Mouse (Mus musculus) hindbrain, embryonic 13.5 days (tissue): ENCODE results near the gene E2f6. TPM values are rescaled to one million over a fixed set of nuclear protein-coding genes. Genes with fewer than 3 reads are reported as not detected.

Experiments used
- ATAC-seq: fragments of 200-750 bp; cut with Nextera tagmentation; 2 replicates; pipeline ENCODE4 v1.8.0; 2017; ENCODE audit warnings: moderate TSS enrichment; ENCODE audit not compliant: low FRiP score
- H3K27ac ChIP-seq: fragments of 300-500 bp; sonication (generic); 2 replicates; pipeline ENCODE4 v1.5.1; 2015; ENCODE audit warnings: inconsistent platforms, mild to moderate bottlenecking, moderate library complexity
- H3K27me3 ChIP-seq: fragments of 300-500 bp; sonication (generic); 2 replicates; pipeline ENCODE4 v1.6.1; 2015; ENCODE audit warnings: mild to moderate bottlenecking, inconsistent platforms
- H3K36me3 ChIP-seq: fragments of 300-500 bp; sonication (generic); 2 replicates; pipeline ENCODE4 v1.6.1; 2015; ENCODE audit warnings: mild to moderate bottlenecking, inconsistent platforms
- H3K4me1 ChIP-seq: fragments of 300-500 bp; sonication (generic); replicated peaks from 2 replicates; pipeline ENCODE4 v1.6.1; 2015; ENCODE audit warnings: inconsistent platforms
- H3K4me2 ChIP-seq: fragments of 300-500 bp; sonication (generic); 2 replicates; pipeline ENCODE4 v1.6.1; 2015; ENCODE audit warnings: inconsistent platforms, mild to moderate bottlenecking, moderate library complexity
- H3K4me3 ChIP-seq: fragments of 300-500 bp; sonication (generic); 2 replicates; pipeline ENCODE4 v1.5.1; 2015; ENCODE audit warnings: mild to moderate bottlenecking, inconsistent platforms
- H3K9ac ChIP-seq: fragments of 300-500 bp; sonication (generic); 2 replicates; pipeline ENCODE4 v1.6.1; 2015; ENCODE audit warnings: mild to moderate bottlenecking, inconsistent platforms
- H3K9me3 ChIP-seq: fragments of 300-500 bp; sonication (generic); 2 replicates; pipeline ENCODE4 v1.6.1; 2016; ENCODE audit warnings: inconsistent platforms
- WGBS: fragments of 180-500 bp; shearing (Covaris S2); methylation state at CpG from one replicate; pipeline ENCODE4 v1.1.7; 2015; 5-methylcytosine and 5-hydroxymethylcytosine counted together
- polyA plus RNA-seq: library from polyadenylated mRNA; unstranded; fragments of >200 nt; fragmentation: Nextera tagmentation; extraction: Ambion mirVana; gene quantifications from 2 replicates; pipeline ENCODE4 v1.2.1, GENCODE M21; 2015

Gene E2f6
- polyA plus RNA-seq, 1 experiment from 2014 or later, result 37.5 TPM

DNA sequence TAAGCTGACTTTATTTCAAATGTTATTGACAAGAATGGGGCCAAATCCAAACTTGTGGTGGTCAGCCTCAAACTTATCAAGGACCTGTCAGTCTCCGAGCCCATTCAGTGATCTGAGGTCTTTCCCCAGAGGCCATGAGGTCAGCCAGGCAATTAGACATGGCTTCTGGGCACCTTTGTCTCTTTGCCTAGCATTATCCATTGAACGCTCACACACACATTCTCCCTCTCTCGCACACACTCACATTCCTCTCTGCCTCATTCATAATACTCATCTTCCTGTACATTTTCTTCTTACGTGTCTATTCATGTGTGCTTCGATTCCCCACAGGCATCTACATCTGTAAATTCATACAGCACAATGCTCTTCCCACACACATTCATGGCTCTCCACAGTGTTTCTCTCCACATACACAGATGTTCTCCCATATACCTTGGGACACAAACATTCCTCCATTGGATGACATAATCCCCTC is 6.8 kb upstream of the E2f6 start:
- Histone ChIP-seq H3K27ac (no peak overlapping the region), H3K4me2 (no peak overlapping the region), H3K9ac (no peak overlapping the region), H3K4me3 (no peak overlapping the region), H3K36me3 (no peaks in the 10 kb centered on the region), H3K27me3 (peaks cover 23% of the 10 kb centered on the region), H3K4me1 (peaks cover 15% of the 10 kb centered on the region), H3K9me3 (no peaks in the 10 kb centered on the region)
- no peak for ATAC-seq
- 11% methylated on average over 5 of the region's 5 CpGs for WGBS

DNA sequence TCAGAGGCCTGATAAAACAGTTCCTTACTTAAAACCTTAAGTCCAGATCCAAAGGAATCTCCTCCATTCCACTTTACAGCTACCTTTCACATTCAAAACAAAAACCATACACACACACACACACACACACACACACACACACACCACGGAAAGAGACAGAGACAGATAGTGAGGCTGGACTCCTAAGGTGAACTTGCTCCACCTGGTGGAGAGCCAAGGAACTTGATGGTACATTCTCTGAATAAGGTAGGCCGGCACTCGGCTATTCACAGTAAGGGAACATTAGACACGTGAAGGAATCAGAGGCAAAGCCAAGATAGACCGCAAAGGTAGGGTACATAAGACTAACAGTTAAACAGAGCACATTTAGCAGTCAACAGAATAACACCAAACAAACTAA is 5.3 kb upstream of the E2f6 start:
- H3K9ac ChIP-seq, result no peak overlapping the region
- H3K4me1 ChIP-seq, result peaks cover 7% of the 10 kb centered on the region
- peak; percentile 70 for ATAC-seq
- no peak overlapping the region for H3K27ac ChIP-seq
- no peak overlapping the region for H3K4me3 ChIP-seq
- H3K9me3 ChIP-seq, result no peaks in the 10 kb centered on the region
- H3K4me2 ChIP-seq, result no peak overlapping the region
- peaks cover 34% of the 10 kb centered on the region for H3K27me3 ChIP-seq
- 5% methylated on average over 5 of the region's 5 CpGs for WGBS
- no peaks in the 10 kb centered on the region for H3K36me3 ChIP-seq

DNA sequence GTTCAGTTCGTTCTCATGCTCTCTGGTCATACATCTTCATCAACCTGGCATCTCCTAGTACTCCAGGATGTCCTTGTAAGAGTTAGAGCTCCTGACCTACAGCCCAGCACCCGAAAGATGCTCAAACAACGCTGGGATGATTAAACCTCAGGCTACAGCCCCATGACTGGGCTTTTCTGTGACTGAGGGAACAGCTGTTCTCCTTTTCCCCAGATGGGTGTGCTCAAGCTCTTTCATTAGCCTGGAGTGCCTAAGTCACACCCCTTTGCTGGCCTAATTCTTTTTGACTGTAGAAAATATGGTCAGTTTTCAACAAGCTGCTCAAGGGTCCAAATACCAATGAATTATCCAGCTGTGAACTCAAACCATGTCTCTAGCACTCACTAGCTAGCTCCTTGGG is 2.7 kb upstream of the E2f6 start:
- Histone ChIP-seq H3K4me1 (peaks cover 24% of the 10 kb centered on the region), H3K4me3 (no peak overlapping the region), H3K9ac (no peak overlapping the region), H3K9me3 (no peaks in the 10 kb centered on the region), H3K36me3 (no peaks in the 10 kb centered on the region), H3K27ac (no peak overlapping the region), H3K27me3 (peaks cover 31% of the 10 kb centered on the region), H3K4me2 (no peak overlapping the region)
- ATAC-seq, result no peak; the same call in 1 of the 2 replicates
- WGBS, result 42% methylated on average over 3 of the region's 3 CpGs

DNA sequence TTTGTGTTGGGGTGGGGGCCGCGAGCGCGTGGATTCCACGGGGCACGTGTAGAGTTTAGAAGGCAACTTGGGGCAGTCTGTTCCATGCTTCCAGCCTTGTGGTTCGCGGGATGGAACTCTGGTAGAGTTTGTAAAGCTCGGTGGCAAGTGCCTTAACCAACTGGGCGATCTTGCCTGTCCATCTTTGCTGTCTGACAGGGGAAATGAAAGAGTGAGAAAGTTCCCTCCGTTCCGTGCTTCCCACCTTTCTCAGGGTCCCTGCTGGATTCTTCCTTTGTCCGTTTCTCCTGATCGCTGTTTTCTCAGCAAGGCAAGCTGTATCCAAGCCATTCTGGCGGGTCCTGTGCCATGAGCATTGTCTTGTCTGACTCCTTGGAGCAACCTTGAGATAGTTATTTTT is 714 bp downstream of the E2f6 start:
- H3K27me3 ChIP-seq, result peaks cover 29% of the 10 kb centered on the region
- H3K27ac ChIP-seq, result peak overlapping the region; percentile 87; the same call in 1 of the 2 replicates
- 7% methylated on average over 15 of the region's 15 CpGs for WGBS
- peak overlapping the region; percentile 88 for H3K4me2 ChIP-seq
- peak overlapping the region; percentile 91 for H3K9ac ChIP-seq
- ATAC-seq, result peak; percentile 13; the same call in 1 of the 2 replicates
- no peaks in the 10 kb centered on the region for H3K9me3 ChIP-seq
- H3K4me1 ChIP-seq, result peaks cover 24% of the 10 kb centered on the region
- H3K4me3 ChIP-seq, result peak overlapping the region; percentile 92
- peaks cover 18% of the 10 kb centered on the region for H3K36me3 ChIP-seq

DNA sequence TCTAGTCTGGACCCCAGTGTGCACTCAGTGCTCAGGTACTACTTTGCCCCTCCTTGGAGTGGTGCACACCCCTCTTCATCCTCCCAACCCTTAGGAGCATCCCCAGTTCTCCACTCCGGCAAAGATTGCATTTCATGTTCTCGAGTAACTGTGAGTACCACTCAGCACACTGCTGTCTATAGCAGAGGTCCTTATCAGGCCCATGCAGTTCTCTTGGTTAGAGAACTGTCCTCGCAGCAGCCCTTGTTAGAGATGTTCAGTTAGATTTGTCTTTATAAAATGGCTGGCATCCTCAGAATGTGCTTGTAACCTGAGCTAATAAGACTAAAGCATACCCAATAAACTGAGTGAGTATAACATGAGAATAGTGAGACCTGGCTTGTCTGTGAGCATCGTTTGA is 6.4 kb downstream of the E2f6 start:
- WGBS, result 91% methylated on average over 4 of the region's 4 CpGs
- H3K4me1 ChIP-seq, result peaks cover 29% of the 10 kb centered on the region
- H3K27ac ChIP-seq, result no peak overlapping the region
- no peak overlapping the region for H3K4me3 ChIP-seq
- ATAC-seq, result no peak
- H3K9ac ChIP-seq, result no peak overlapping the region
- H3K9me3 ChIP-seq, result no peaks in the 10 kb centered on the region
- H3K4me2 ChIP-seq, result no peak overlapping the region
- peaks cover 53% of the 10 kb centered on the region for H3K36me3 ChIP-seq
- no peaks in the 10 kb centered on the region for H3K27me3 ChIP-seq

DNA sequence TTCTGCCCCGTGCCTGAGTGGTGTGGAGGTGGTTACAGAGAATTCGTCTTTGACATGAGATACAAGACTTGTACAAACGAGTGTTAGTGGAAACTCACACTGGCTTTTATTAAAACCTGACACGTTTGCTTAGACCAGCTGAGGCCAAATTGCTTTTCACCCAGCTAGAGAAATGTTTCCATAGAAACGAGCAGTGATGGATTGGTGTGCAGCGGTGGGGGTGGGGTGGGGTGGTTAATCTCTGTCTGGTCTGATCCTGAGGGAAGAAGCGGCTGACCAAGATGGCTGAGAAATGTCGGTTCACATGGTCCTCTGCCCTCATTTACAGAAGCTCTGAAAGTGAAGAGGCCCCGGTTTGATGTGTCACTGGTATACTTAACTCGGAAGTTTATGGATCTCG is 7.8 kb downstream of the E2f6 start:
- Histone ChIP-seq H3K9me3 (no peaks in the 10 kb centered on the region), H3K27ac (peak overlapping the region; percentile 63), H3K36me3 (peaks cover 67% of the 10 kb centered on the region), H3K9ac (no peak overlapping the region), H3K4me1 (peaks cover 16% of the 10 kb centered on the region), H3K4me2 (no peak overlapping the region), H3K4me3 (no peak overlapping the region), H3K27me3 (no peaks in the 10 kb centered on the region)
- ATAC-seq, result peak; percentile 82
- WGBS, result 26% methylated on average over 11 of the region's 11 CpGs

DNA sequence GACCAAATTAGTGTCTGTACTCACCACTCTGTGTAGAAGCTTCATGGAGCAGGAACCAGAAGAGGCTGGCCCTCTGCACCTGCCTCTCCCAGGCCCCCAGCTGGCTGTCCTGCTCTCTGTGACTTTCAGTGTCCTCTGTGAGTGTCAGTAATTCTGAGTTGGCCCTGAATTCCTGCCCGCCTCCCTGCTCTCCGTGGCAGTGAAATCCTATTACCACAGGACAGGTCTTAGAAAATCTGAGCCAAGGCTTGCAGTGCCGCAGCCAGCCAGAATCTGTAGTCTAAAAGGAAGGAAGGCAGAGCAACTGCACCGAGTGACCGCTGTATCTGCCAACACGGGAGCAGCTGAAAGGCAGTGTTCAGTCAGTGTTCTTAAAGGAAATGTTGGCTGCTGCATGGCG is 10.0 kb downstream of the E2f6 start:
- no peak overlapping the region for H3K9ac ChIP-seq
- H3K36me3 ChIP-seq, result peaks cover 75% of the 10 kb centered on the region
- H3K9me3 ChIP-seq, result no peaks in the 10 kb centered on the region
- H3K4me1 ChIP-seq, result peaks cover 15% of the 10 kb centered on the region
- peak overlapping the region; percentile 45; the same call in 1 of the 2 replicates for H3K27ac ChIP-seq
- 77% methylated on average over 7 of the region's 7 CpGs for WGBS
- no peaks in the 10 kb centered on the region for H3K27me3 ChIP-seq
- no peak for ATAC-seq
- H3K4me3 ChIP-seq, result no peak overlapping the region
- no peak overlapping the region for H3K4me2 ChIP-seq

DNA sequence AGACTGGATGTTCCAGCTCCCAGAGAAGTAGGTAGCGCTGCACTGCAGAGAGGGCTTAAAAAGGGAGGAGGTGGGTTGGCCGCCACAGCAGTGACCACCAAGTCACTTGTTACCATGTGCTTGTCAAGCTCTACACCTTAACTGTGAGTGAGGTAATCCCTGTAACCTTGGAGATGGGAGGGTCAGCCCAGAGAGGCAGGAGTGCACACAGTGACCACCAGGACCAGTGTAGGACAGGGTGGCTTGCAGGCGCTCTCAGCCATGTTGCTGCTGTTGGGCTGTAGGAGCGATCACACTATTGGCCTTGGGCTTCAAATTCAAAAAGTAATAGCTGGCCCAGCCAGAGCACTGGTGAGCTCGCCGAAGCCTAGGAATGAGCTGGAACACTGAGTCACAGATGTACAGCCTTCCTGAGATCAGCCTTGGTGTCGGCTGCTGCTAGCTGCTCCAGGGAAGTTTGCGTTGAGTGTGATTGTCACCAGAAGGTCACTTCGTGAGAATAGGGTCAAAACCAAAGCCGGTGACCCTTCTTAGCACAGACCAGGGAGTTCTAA is 11.5 kb downstream of the E2f6 start:
- H3K4me2 ChIP-seq, result no peak overlapping the region
- no peaks in the 10 kb centered on the region for H3K27me3 ChIP-seq
- peaks cover 73% of the 10 kb centered on the region for H3K36me3 ChIP-seq
- H3K4me3 ChIP-seq, result no peak overlapping the region
- no peak overlapping the region for H3K9ac ChIP-seq
- no peak for ATAC-seq
- no peaks in the 10 kb centered on the region for H3K9me3 ChIP-seq
- 97% methylated on average over 10 of the region's 10 CpGs for WGBS
- H3K27ac ChIP-seq, result no peak overlapping the region
- H3K4me1 ChIP-seq, result peaks cover 15% of the 10 kb centered on the region

DNA sequence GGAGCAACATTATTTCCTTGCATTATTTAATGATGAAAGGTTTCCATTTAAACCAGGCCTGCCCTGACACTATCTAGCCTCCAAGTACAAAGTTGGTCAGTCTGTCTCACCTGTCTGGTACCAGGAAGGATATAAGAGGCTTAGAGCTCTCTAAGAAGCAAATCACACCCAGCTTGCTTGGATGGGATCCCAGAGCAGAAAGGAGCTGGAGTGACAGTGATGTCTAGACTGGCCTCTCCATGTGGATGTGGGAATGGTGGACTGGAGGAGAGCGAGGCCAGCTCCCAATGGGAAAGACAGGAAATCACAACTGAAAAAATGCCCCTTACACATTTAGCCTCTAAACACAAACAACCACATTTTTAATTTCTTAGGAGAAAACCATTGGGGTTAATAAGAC is 12.9 kb downstream of the E2f6 start:
- Histone ChIP-seq H3K4me2 (no peak overlapping the region), H3K9me3 (no peaks in the 10 kb centered on the region), H3K9ac (no peak overlapping the region), H3K36me3 (peaks cover 83% of the 10 kb centered on the region), H3K4me1 (peaks cover 10% of the 10 kb centered on the region), H3K27me3 (no peaks in the 10 kb centered on the region), H3K4me3 (no peak overlapping the region), H3K27ac (no peak overlapping the region)
- ATAC-seq, result no peak
- WGBS, result 100% methylated on average over 1 of the region's 1 CpGs

DNA sequence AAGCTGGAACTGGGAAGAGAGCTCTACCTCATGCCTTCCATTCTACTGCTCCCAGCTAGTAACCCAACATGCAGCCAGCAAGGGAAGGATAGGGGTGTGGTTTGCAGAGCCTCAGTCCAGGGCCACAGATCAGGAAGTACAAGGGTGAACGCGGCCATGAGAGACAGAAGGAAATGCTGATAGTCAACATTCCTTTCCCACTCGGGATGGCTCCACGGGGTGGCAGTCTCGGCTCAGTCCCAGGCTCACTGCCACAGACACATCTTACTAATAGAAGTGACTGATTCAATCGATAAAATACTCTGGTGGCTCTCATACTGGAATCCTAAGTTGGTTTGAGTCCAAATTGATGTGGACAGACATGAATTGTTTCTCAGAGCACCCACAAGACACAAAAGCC is 17.7 kb downstream of the E2f6 start:
- ATAC-seq, result no peak
- H3K27me3 ChIP-seq, result no peaks in the 10 kb centered on the region
- H3K4me2 ChIP-seq, result no peak overlapping the region
- H3K9ac ChIP-seq, result no peak overlapping the region
- H3K9me3 ChIP-seq, result no peaks in the 10 kb centered on the region
- no peak overlapping the region for H3K27ac ChIP-seq
- 85% methylated on average over 6 of the region's 6 CpGs for WGBS
- no peak overlapping the region for H3K4me3 ChIP-seq
- H3K36me3 ChIP-seq, result peaks cover 52% of the 10 kb centered on the region
- no peaks in the 10 kb centered on the region for H3K4me1 ChIP-seq

DNA sequence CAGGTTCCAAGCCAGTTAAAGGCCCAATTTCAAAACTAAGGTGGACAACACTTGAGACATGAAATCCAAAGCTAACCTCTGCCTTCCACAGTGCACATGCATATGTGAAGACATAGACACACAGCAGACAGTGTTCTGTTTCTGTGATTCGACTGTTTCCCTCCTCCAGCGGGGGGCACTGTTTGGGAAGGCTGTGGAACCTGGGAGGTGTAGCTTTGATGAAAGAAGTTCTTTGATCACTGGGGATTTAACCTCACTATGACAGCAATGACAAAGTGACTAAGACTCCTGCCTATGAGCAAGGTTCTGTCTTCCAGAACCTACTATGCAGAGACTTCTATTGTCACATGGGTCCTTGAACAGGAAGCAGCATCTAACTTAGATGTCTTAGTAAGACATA is 19.0 kb downstream of the E2f6 start:
- Histone ChIP-seq H3K4me2 (no peak overlapping the region), H3K27ac (no peak overlapping the region), H3K27me3 (no peaks in the 10 kb centered on the region), H3K9ac (no peak overlapping the region), H3K4me3 (no peak overlapping the region), H3K9me3 (no peaks in the 10 kb centered on the region), H3K36me3 (peaks cover 41% of the 10 kb centered on the region), H3K4me1 (peaks cover 6% of the 10 kb centered on the region; the same call in 1 of the 2 replicates)
- ATAC-seq, result no peak
- WGBS, result 87% methylated on average over 2 of the region's 2 CpGs

DNA sequence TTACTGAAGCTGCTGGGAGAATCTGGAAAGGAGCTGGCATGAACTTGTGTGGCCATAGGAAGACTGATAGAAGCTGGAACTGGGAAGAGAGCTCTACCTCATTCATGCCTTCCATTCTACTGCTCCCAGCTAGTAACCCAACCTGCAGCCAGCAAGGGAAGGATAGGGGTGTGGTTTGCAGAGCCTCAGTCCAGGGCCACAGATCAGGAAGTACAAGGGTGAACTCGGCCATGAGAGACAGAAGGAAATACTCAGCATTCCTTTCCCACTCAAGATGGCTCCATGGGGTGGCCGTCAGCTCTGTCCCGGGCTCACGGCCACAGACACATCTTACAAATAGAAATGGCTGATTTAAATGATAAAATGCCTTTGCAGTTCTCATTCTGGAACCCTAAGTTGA is 20.3 kb downstream of the E2f6 start:
- peaks cover 28% of the 10 kb centered on the region for H3K36me3 ChIP-seq
- 75% methylated on average over 4 of the region's 4 CpGs for WGBS
- H3K4me2 ChIP-seq, result no peak overlapping the region
- H3K9me3 ChIP-seq, result no peaks in the 10 kb centered on the region
- H3K9ac ChIP-seq, result no peak overlapping the region
- peaks cover 7% of the 10 kb centered on the region; the same call in 1 of the 2 replicates for H3K4me1 ChIP-seq
- no peak overlapping the region for H3K4me3 ChIP-seq
- ATAC-seq, result no peak
- no peaks in the 10 kb centered on the region for H3K27me3 ChIP-seq
- H3K27ac ChIP-seq, result no peak overlapping the region

DNA sequence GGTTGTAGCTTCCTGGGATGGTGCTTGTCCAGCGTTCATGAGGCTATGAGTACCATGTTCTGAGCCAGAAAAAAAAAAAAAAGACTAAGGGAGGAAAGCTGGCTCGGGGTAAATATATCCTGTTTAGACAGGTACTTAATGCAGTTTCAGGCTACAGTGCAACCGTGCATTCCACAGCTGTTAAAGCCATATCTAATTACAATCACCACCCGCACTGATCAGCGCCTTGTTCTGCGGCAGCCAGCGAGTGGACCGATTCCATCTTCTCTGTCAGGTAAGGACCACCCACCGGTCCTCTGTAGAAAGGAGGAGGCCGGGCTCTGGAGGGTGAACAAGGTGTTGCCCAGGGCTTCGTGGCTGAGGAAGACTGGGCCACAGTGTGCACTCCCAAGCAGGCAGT is 23.9 kb downstream of the E2f6 start:
- Histone ChIP-seq H3K9me3 (peaks cover 5% of the 10 kb centered on the region; the same call in 1 of the 2 replicates), H3K27ac (0 out of 2 replicates have a peak overlapping the region, but pooled peaks have one; percentile 14), H3K4me2 (no peak overlapping the region; the same call in 1 of the 2 replicates), H3K27me3 (no peaks in the 10 kb centered on the region), H3K9ac (no peak overlapping the region), H3K4me1 (peaks cover 7% of the 10 kb centered on the region; the same call in 1 of the 2 replicates), H3K36me3 (peaks cover 2% of the 10 kb centered on the region), H3K4me3 (no peak overlapping the region)
- WGBS, result 72% methylated on average over 11 of the region's 11 CpGs
- ATAC-seq, result peak; percentile 52; the same call in 1 of the 2 replicates
